Mouse (Mus musculus) hindbrain, embryonic 13.5 days (tissue): Measurements from ENCODE around the gene Hist1h3c. TPM values are rescaled to one million over a fixed set of nuclear protein-coding genes. Genes with fewer than 3 reads are reported as not detected.
A peak's percentile ranks its signal among the peaks of the same experiment; 100 is the strongest.
"Not testable (repeated sequence)": the region's sequence is repeated elsewhere in the genome, so short reads cannot be mapped to it uniquely, and the experiment has no call there.

Experiments used
- ATAC-seq: fragments of 200-750 bp; cut with Nextera tagmentation; 2 replicates; pipeline ENCODE4 v1.8.0; 2017; ENCODE audit warnings: moderate TSS enrichment; ENCODE audit not compliant: low FRiP score
- H3K27ac ChIP-seq: fragments of 300-500 bp; sonication (generic); 2 replicates; pipeline ENCODE4 v1.5.1; 2015; ENCODE audit warnings: inconsistent platforms, mild to moderate bottlenecking, moderate library complexity
- H3K27me3 ChIP-seq: fragments of 300-500 bp; sonication (generic); 2 replicates; pipeline ENCODE4 v1.6.1; 2015; ENCODE audit warnings: mild to moderate bottlenecking, inconsistent platforms
- H3K36me3 ChIP-seq: fragments of 300-500 bp; sonication (generic); 2 replicates; pipeline ENCODE4 v1.6.1; 2015; ENCODE audit warnings: mild to moderate bottlenecking, inconsistent platforms
- H3K4me1 ChIP-seq: fragments of 300-500 bp; sonication (generic); replicated peaks from 2 replicates; pipeline ENCODE4 v1.6.1; 2015; ENCODE audit warnings: inconsistent platforms
- H3K4me2 ChIP-seq: fragments of 300-500 bp; sonication (generic); 2 replicates; pipeline ENCODE4 v1.6.1; 2015; ENCODE audit warnings: inconsistent platforms, mild to moderate bottlenecking, moderate library complexity
- H3K4me3 ChIP-seq: fragments of 300-500 bp; sonication (generic); 2 replicates; pipeline ENCODE4 v1.5.1; 2015; ENCODE audit warnings: mild to moderate bottlenecking, inconsistent platforms
- H3K9ac ChIP-seq: fragments of 300-500 bp; sonication (generic); 2 replicates; pipeline ENCODE4 v1.6.1; 2015; ENCODE audit warnings: mild to moderate bottlenecking, inconsistent platforms
- H3K9me3 ChIP-seq: fragments of 300-500 bp; sonication (generic); 2 replicates; pipeline ENCODE4 v1.6.1; 2016; ENCODE audit warnings: inconsistent platforms
- WGBS: fragments of 180-500 bp; shearing (Covaris S2); methylation state at CpG from one replicate; pipeline ENCODE4 v1.1.7; 2015; 5-methylcytosine and 5-hydroxymethylcytosine counted together
- polyA plus RNA-seq: library from polyadenylated mRNA; unstranded; fragments of >200 nt; fragmentation: Nextera tagmentation; extraction: Ambion mirVana; gene quantifications from 2 replicates; pipeline ENCODE4 v1.2.1, GENCODE M21; 2015

Hist1h3c gene
- polyA plus RNA-seq, 1 experiment from 2014 or later, result 1.3 TPM

DNA sequence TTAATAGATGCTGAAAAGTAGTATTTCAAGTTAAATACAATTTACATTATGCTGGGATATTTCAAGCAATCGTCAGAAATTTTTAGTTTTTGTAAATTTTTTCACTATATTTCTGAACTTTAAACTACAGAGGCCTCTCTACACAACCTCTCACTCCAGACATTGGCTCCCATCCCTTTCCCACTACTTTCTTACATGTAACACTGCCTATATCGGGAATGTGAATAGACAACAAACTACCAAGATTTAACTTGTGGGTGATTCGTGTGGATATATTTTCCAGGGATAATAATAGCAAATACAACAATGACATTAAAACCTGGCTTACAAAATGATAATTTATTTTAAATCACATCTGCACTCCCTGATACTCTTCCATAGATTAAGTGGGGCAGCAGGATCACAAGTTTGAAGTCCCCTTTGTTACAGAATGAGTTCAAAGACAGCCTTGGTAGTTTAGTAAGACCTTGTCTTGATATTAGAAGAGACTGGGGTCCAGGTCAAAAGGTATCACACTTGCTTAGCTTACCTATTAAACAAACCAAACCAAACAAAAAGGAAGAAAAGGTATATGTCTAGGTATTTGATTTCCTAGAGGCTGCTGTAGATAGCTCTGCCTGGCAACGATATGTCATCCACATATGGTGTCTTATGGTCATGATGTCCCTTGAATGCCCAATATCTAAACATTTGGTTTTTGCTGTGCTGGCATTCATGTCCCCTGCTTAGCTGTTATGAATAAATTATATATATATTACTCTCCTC is 8.1 kb upstream of the Hist1h3c start:
- H3K4me3 ChIP-seq, result no peak overlapping the region
- no peak overlapping the region; the same call in 1 of the 2 replicates for H3K4me2 ChIP-seq
- H3K27me3 ChIP-seq, result no peaks in the 10 kb centered on the region
- no peak for ATAC-seq
- H3K9ac ChIP-seq, result no peak overlapping the region
- H3K9me3 ChIP-seq, result no peaks in the 10 kb centered on the region
- peaks cover 8% of the 10 kb centered on the region for H3K4me1 ChIP-seq
- H3K36me3 ChIP-seq, result no peaks in the 10 kb centered on the region
- 55% methylated on average over 4 of the region's 4 CpGs for WGBS
- no peak overlapping the region for H3K27ac ChIP-seq

DNA sequence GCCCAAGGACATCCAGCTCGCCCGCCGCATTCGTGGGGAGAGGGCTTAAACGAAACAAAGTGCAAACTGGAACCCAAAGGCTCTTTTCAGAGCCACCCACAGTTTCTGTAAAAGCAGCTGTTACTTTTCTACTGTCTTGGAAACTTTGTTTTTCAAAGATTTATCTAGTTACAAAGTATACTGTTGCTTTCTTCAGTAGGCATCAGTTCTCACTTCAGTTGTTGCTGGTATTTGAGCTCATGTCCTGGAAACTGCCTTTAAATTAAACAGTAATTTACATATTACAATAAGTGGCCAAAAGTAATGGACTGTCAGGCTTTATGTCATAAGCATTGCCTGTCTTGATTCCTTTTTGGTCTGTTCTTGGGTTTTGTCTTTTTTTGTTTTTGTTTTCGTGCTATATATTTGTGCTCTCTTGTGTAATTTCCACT is 7.4 kb upstream of the Hist1h3c start:
- Histone ChIP-seq H3K36me3 (no peaks in the 10 kb centered on the region), H3K9me3 (no peaks in the 10 kb centered on the region), H3K27ac (no peak overlapping the region), H3K4me3 (peak overlapping the region; percentile 26), H3K27me3 (no peaks in the 10 kb centered on the region), H3K4me1 (peaks cover 13% of the 10 kb centered on the region), H3K4me2 (peak overlapping the region; percentile 49), H3K9ac (peak overlapping the region; percentile 43; the same call in 1 of the 2 replicates)
- ATAC-seq, result no peak
- WGBS, result 2% methylated on average over 6 of the region's 6 CpGs

DNA sequence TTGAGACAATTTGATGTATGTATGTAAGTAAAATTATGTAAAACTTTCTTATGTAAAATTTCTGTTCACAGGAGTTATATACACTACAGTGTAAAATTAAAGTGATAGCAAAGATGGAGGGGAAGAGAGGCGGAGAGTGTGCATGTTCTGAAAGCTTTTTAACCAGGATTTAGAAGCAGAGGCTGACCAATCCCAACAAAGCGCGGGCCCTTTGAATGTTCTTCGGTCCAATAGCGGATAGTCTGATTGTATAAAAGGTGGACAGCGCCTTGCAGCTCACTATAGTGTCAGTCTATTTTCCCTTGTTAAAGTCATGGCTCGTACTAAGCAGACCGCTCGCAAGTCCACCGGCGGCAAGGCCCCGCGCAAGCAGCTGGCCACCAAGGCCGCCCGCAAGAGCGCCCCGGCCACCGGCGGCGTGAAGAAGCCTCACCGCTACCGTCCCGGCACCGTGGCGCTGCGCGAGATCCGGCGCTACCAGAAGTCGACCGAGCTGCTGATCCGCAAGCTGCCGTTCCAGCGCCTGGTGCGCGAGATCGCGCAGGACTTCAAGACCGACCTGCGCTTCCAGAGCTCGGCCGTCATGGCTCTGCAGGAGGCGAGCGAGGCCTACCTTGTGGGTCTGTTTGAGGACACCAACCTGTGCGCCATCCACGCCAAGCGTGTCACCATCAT is 6.8 kb upstream of the Hist1h3c start, which contains the start of gene Hist1h3b:
Gene Hist1h3b, plus strand, starts transcription at position 201 of the 675 bp plus-strand sequence.
- Histone ChIP-seq H3K4me1 (peaks cover 14% of the 10 kb centered on the region), H3K4me3 (peak within 1 kb of the TSS; percentile 44), H3K9ac (peak within 1 kb of the TSS; percentile 67; the same call in 1 of the 2 replicates), H3K27ac (peak within 1 kb of the TSS; percentile 94), H3K4me2 (peak within 1 kb of the TSS; percentile 69)
- 2% methylated on average over 18 of the region's 47 CpGs for WGBS
- not testable (repeated sequence) for H3K27me3 ChIP-seq, H3K36me3 ChIP-seq, H3K9me3 ChIP-seq
- ATAC-seq, result peak; percentile 66

DNA sequence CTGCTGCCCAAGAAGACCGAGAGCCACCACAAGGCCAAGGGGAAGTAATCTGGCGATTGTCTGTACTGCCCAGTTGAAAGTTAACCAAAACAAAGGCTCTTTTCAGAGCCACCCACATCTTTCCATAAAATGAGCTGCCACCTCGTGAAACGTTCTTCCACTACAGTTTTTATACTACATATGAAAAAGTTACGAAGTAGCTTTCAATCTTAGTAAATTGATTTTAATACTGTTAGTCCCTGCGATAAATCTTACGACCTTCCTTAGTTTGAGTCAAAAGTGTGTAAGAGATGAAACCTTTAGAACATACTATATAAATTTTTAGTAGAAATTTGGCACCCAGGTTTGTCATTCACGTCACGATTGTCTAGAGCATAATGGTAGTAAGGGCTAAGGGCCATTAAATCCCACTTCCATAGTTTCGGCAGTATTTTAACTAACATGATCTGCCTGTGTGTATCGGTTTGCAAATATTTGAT is 6.1 kb upstream of the Hist1h3c start:
- peaks cover 16% of the 10 kb centered on the region for H3K4me1 ChIP-seq
- no peaks in the 10 kb centered on the region for H3K27me3 ChIP-seq
- WGBS, result 2% methylated on average over 11 of the region's 11 CpGs
- H3K4me2 ChIP-seq, result peak overlapping the region; percentile 69
- no peaks in the 10 kb centered on the region for H3K36me3 ChIP-seq
- peak overlapping the region; percentile 44 for H3K4me3 ChIP-seq
- ATAC-seq, result 0 out of 2 replicates have a peak, but pooled peaks have one; percentile 21
- H3K9me3 ChIP-seq, result no peaks in the 10 kb centered on the region
- H3K9ac ChIP-seq, result peak overlapping the region; percentile 67; the same call in 1 of the 2 replicates
- peak overlapping the region; percentile 94 for H3K27ac ChIP-seq

DNA sequence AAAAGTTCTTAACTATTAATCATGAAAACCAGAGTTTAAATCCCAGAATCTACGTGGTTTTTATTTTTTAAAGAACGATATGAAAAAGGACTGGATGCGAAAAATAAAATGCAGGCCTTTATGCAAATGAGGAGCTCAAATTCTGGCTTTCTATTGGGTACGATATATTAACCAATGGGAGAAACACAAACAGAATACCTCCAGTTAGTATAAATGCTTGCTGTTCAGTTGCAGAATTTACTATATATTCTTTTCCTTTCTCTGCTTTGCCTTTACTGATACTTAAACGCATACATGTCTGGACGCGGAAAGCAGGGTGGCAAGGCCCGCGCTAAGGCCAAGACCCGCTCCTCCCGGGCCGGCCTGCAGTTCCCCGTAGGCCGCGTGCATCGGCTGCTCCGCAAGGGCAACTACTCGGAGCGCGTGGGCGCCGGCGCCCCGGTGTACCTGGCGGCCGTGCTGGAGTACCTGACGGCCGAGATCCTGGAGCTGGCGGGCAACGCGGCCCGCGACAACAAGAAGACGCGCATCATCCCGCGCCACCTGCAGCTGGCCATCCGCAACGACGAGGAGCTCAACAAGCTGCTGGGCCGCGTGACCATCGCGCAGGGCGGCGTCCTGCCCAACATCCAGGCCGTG is 5.6 kb upstream of the Hist1h3c start, which contains the start of gene Hist1h2ab:
Gene Hist1h2ab, plus strand, starts transcription at position 288 of the 639 bp plus-strand sequence.
- peaks cover 16% of the 10 kb centered on the region for H3K4me1 ChIP-seq
- ATAC-seq, result peak; percentile 62
- H3K9ac ChIP-seq, result peak within 1 kb of the TSS; percentile 67; the same call in 1 of the 2 replicates
- not testable (repeated sequence) for H3K27me3 ChIP-seq, H3K9me3 ChIP-seq, H3K36me3 ChIP-seq
- peak within 1 kb of the TSS; percentile 94 for H3K27ac ChIP-seq
- peak within 1 kb of the TSS; percentile 44 for H3K4me3 ChIP-seq
- H3K4me2 ChIP-seq, result peak within 1 kb of the TSS; percentile 69
- under 1% methylated on average over 32 of the region's 47 CpGs for WGBS

DNA sequence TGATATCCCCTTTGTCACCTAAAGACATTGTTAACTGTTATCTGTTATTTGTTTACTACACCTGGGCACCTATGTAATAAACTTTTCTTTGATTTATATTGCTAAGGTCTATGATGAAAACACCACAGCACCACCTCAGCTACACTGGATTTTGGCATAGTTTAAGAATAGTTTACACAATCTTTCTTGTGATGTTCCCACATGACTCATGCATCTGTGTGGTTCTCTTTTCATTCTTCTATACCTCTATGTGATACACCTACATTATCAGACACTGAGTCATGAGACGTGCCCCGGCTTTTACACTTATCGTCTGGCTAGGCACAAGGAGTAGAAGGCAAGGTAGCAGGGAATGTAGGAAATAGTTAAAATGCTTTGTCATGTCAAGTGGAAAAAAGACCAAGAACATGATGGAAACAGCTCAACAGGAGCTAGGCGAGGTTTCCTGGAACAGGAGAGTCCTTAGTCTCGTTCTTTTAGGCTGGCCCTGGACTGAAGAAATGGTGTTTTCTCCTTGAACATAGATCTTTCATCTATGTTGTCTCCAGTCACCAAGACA is 4.2 kb upstream of the Hist1h3c start:
- H3K4me2 ChIP-seq, result no peak overlapping the region
- H3K9ac ChIP-seq, result no peak overlapping the region
- H3K9me3 ChIP-seq, result no peaks in the 10 kb centered on the region
- ATAC-seq, result no peak
- WGBS, result 92% methylated on average over 5 of the region's 5 CpGs
- H3K4me3 ChIP-seq, result no peak overlapping the region
- no peaks in the 10 kb centered on the region for H3K27me3 ChIP-seq
- H3K36me3 ChIP-seq, result no peaks in the 10 kb centered on the region
- H3K27ac ChIP-seq, result no peak overlapping the region
- H3K4me1 ChIP-seq, result peaks cover 16% of the 10 kb centered on the region

DNA sequence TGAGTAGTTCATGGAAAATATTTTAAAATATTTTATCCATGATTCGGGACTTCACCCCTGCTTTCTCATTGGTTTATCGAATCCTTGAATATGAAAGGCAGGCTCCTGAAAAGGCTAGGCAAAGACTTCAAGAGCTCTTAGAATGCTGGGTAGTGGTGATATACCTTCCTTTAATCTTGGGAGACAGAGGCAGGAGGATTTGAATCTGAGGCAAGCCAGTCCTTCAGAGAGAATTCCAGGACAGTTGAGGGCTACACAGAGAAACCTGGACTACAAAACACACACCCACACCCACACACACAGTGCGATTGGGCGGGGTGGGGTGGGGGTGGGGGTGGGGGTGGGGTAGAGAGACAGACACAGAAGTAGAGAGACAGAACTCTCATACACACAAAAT is 2.5 kb upstream of the Hist1h3c start:
- H3K9ac ChIP-seq, result no peak overlapping the region
- H3K36me3 ChIP-seq, result no peaks in the 10 kb centered on the region
- H3K4me1 ChIP-seq, result peaks cover 16% of the 10 kb centered on the region
- H3K4me3 ChIP-seq, result no peak overlapping the region
- H3K27ac ChIP-seq, result peak overlapping the region; percentile 90; the same call in 1 of the 2 replicates
- no peak for ATAC-seq
- H3K4me2 ChIP-seq, result peak overlapping the region; percentile 65
- H3K27me3 ChIP-seq, result no peaks in the 10 kb centered on the region
- WGBS, result 7% methylated on average over 4 of the region's 4 CpGs
- no peaks in the 10 kb centered on the region for H3K9me3 ChIP-seq

DNA sequence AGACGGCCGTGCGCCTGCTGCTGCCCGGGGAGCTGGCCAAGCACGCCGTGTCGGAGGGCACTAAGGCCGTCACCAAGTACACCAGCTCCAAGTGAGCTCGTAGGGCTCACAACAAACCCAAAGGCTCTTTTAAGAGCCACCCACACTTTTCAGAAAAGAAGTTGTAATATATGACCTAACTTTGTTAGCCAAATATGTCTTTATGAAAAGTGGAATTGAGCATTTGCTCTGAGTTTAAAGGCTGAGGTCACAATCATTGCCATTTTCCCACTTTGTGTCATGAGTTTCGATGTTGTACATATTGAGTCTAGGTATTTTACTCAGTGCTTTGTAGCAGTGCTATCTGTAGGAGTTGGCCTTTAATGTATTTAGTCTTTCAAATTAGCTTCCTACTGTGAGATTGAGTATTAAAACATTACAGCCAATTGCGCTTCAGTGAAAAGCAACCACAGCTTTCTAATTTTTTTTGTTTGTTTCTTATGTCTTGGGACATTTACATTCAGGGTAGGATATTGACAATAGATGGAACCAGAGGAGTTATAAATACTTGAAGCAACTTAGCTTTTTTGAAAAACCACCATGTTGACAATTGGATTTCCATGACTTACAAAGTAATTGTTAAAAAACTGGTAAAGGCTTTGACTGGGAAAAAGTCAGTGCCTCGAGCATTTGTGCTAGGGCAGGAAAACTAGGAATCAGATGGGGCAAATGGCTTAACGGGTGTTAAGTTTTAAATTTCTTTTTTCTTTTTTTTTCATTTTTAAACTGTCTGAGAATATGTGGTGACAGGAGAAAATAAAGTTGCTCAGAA is 1.9 kb upstream of the Hist1h3c start:
- no peak; the same call in 1 of the 2 replicates for ATAC-seq

DNA sequence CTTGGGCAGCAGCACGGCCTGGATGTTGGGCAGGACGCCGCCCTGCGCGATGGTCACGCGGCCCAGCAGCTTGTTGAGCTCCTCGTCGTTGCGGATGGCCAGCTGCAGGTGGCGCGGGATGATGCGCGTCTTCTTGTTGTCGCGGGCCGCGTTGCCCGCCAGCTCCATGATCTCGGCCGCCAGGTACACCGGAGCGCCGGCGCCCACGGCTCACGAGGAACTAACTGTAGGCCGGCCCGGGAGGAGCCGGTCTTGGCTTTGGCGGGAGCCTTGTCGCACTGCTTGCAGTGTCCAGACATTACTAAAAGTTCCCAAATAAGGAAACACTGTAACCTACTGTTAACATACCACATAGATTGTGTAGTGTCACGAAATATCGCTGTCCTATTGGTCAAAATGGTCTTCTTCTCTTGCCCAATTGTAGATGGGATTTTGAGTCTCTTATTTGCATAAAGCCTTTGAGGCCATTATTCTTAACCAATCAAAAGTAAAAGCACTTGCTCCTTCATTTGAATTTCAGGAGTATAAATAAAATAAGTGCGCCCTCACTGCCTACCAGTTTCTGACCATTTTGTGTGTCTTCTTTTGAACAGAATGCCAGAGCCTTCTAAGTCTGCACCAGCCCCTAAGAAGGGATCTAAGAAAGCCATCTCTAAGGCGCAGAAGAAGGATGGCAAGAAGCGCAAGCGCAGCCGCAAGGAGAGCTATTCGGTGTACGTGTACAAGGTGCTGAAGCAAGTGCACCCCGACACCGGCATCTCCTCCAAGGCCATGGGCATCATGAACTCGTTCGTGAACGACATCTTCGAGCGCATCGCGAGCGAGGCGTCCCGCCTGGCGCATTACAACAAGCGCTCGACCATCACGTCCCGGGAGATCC is 1.0 kb upstream of the Hist1h3c start, which contains the start of gene Hist1h2bb:
Gene Hist1h2bb, plus strand, starts transcription at position 534 of the 880 bp plus-strand sequence.
- peak within 1 kb of the TSS; percentile 42 for H3K4me3 ChIP-seq
- H3K9me3 ChIP-seq, H3K27me3 ChIP-seq, H3K36me3 ChIP-seq: not testable (repeated sequence)
- ATAC-seq, result peak; percentile 94
- under 1% methylated on average over 45 of the region's 58 CpGs for whole genome bisulfite sequencing
- peak within 1 kb of the TSS; percentile 66 for H3K9ac ChIP-seq
- H3K4me2 ChIP-seq, result peak within 1 kb of the TSS; percentile 65
- peak within 1 kb of the TSS; percentile 95 for H3K27ac ChIP-seq
- peaks cover 13% of the 10 kb centered on the region for H3K4me1 ChIP-seq

More for the DNA sequence above, 1.9 kb upstream of the Hist1h3c start:
- peak overlapping the region; percentile 66 for H3K9ac ChIP-seq
- peak overlapping the region; percentile 90 for H3K27ac ChIP-seq
- no peaks in the 10 kb centered on the region for H3K36me3 ChIP-seq
- H3K4me2 ChIP-seq, result peak overlapping the region; percentile 65
- no peaks in the 10 kb centered on the region for H3K27me3 ChIP-seq
- 1% methylated on average over 13 of the region's 13 CpGs for WGBS
- no peaks in the 10 kb centered on the region for H3K9me3 ChIP-seq
- H3K4me1 ChIP-seq, result peaks cover 13% of the 10 kb centered on the region
- H3K4me3 ChIP-seq, result peak overlapping the region; percentile 35
